Mouse (Mus musculus) neural tube, embryonic 11.5 days (tissue): ENCODE measurements around the gene Sostdc1. TPM values are rescaled to one million over a fixed set of nuclear protein-coding genes. Genes with fewer than 3 reads are reported as not detected.

Experiments
- ATAC-seq: fragments of 200-750 bp; cut with Nextera tagmentation; 2 replicates; pipeline ENCODE4 v1.8.0; 2017; ENCODE audit warnings: moderate number of reproducible peaks, mild to moderate bottlenecking, moderate TSS enrichment, moderate library complexity; ENCODE audit not compliant: insufficient read depth, low FRiP score, low TSS enrichment
- DNase-seq: peaks from one replicate; pipeline ENCODE4 v3.0.0-alpha.2; 2015; ENCODE audit warnings: low spot score
- H3K27ac ChIP-seq: fragments of 300-500 bp; sonication (generic); 2 replicates; pipeline ENCODE4 v1.5.1; 2014; ENCODE audit warnings: low read depth, mild to moderate bottlenecking, low read length
- H3K27me3 ChIP-seq: fragments of 300-500 bp; sonication (generic); 2 replicates; pipeline ENCODE4 v1.6.1; 2014; ENCODE audit warnings: mild to moderate bottlenecking, low read length, mixed read lengths; ENCODE audit not compliant: control insufficient read depth, insufficient read depth
- H3K36me3 ChIP-seq: fragments of 300-500 bp; sonication (generic); 2 replicates; pipeline ENCODE4 v1.6.1; 2014; ENCODE audit warnings: mild to moderate bottlenecking, low read length, moderate library complexity, mixed read lengths; ENCODE audit not compliant: control insufficient read depth, insufficient read depth
- H3K4me1 ChIP-seq: fragments of 300-500 bp; sonication (generic); 2 replicates; pipeline ENCODE4 v1.6.1; 2014; ENCODE audit warnings: low read length, mixed read lengths; ENCODE audit not compliant: control insufficient read depth, insufficient read depth
- H3K4me2 ChIP-seq: fragments of 300-500 bp; sonication (generic); 2 replicates; pipeline ENCODE4 v1.6.1; 2014; ENCODE audit warnings: low read depth, mild to moderate bottlenecking, moderate library complexity
- H3K4me3 ChIP-seq: fragments of 300-500 bp; sonication (generic); 2 replicates; pipeline ENCODE4 v1.5.1; 2014; ENCODE audit warnings: low read depth, low read length
- H3K9ac ChIP-seq: fragments of 300-500 bp; sonication (generic); 2 replicates; pipeline ENCODE4 v1.6.1; 2014; ENCODE audit warnings: mild to moderate bottlenecking, low read length
- H3K9me3 ChIP-seq: fragments of 300-500 bp; sonication (generic); 2 replicates; pipeline ENCODE4 v1.6.1; 2016; ENCODE audit warnings: low read length; ENCODE audit not compliant: control insufficient read depth
- WGBS: fragments of 180-500 bp; shearing (Covaris S2); extraction: QIAGEN DNeasy Blood & Tissue Kit; methylation state at CpG from one replicate; pipeline ENCODE4 v1.1.7; 2014; 5-methylcytosine and 5-hydroxymethylcytosine counted together
- polyA plus RNA-seq: library from polyadenylated mRNA; unstranded; fragments of >200 nt; fragmentation: Nextera tagmentation; extraction: Ambion mirVana; gene quantifications from 2 replicates; pipeline ENCODE4 v1.2.1, GENCODE M21; 2014

Gene Sostdc1
- polyA plus RNA-seq, 1 experiment from 2014 or later = 5.3 TPM

DNA sequence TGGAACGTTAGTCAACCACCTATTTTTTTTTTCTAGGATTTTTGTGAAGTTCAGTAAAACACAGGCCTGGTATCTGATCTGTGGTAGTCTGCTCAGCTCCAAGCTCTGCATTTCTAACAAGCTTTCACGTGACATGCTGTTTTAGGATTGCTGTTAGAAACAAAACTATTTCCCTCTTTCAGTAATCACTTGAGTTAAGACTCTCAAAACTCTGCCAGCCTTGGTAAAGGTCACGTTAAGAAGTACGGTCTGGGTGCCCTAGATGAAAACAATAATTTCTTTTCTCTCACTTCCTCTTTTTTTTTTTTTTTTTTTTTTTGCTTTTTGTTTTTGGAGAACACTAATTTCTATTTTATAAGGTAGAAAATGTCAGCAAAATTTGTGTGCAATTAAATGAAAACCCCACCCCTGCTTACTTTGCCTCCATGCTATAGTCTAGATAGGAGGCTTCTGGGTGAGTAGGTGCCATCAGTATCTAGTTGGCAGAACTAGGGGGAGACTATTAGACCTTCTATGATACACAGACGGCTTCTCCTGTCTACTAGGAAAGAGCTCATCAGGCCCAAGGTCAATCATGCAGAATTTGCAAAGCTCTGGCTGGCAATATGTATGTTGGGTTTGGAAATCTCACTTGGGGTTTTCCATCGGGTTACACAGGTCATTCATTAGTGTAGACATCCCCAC lies 5.1 kb upstream of the Sostdc1 start:
- DNase-seq (no peak), ATAC-seq (no peak)
- no peak overlapping the region for H3K9ac ChIP-seq

DNA sequence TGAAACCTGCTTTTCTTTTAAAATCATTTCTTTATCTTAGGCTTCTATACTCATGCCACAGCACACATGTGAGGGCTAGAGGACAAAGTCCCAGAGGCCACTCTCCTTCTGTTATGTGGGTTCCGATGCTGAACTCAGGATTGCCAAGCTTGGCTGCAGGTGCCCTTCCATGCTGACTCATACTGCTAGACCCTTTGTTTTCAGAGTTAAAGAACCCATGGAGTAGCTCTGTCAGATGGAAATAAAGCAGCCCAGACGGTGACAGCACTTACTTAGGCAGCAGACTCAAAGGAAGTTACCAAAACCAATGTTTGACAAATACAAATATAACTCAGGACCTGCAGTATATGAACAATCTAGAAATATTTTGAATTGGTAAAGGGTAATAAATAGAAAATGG lies 924 bp upstream of the Sostdc1 start:
- WGBS = 32% methylated on average over 2 of the region's 2 CpGs
- H3K27me3 ChIP-seq = no peaks in the 10 kb centered on the region
- DNase-seq = no peak

More for the DNA sequence above, 5.1 kb upstream of the Sostdc1 start:
- H3K9me3 ChIP-seq = no peaks in the 10 kb centered on the region
- H3K4me3 ChIP-seq = no peak overlapping the region
- no peak overlapping the region for H3K4me2 ChIP-seq
- 0 out of 2 replicates have a peak, but pooled peaks cover 2% of the 10 kb centered on the region for H3K4me1 ChIP-seq
- no peaks in the 10 kb centered on the region for H3K27me3 ChIP-seq
- H3K36me3 ChIP-seq = no peaks in the 10 kb centered on the region
- 86% methylated on average over 6 of the region's 6 CpGs for WGBS
- H3K27ac ChIP-seq = no peak overlapping the region

DNA sequence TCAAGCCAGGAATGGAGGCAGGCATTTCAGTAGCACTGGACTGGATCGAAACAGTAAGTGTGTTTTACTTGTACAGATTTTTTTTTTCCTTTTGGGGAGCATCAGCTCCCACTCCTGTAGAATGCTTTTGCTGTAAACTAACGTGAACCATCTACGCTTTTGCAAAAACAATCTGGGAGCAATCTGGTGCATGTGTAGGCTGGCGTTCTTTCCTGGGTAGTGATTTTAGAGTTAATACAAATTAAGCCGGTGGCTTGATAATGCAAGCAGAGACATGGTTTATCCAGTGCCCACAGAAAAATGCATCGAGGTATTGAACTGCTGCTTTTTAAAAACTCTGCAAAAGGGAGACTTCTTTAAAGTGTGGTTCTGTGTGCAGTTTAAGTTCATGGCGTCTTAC lies 507 bp downstream of the Sostdc1 start:
- DNase-seq (no peak), ATAC-seq (no peak)
- no peaks in the 10 kb centered on the region for H3K9me3 ChIP-seq
- H3K27me3 ChIP-seq = no peaks in the 10 kb centered on the region
- 0 out of 2 replicates have a peak, but pooled peaks cover 6% of the 10 kb centered on the region for H3K4me1 ChIP-seq
- no peak overlapping the region for H3K27ac ChIP-seq
- H3K9ac ChIP-seq = no peak overlapping the region
- no peak overlapping the region for H3K4me3 ChIP-seq
- 79% methylated on average over 7 of the region's 7 CpGs for WGBS
- H3K4me2 ChIP-seq = no peak overlapping the region
- H3K36me3 ChIP-seq = no peaks in the 10 kb centered on the region

More for the DNA sequence above, 924 bp upstream of the Sostdc1 start:
- H3K4me3 ChIP-seq = no peak overlapping the region
- no peaks in the 10 kb centered on the region for H3K36me3 ChIP-seq
- no peaks in the 10 kb centered on the region for H3K9me3 ChIP-seq
- no peak overlapping the region for H3K9ac ChIP-seq
- 0 out of 2 replicates have a peak, but pooled peaks cover 6% of the 10 kb centered on the region for H3K4me1 ChIP-seq
- no peak overlapping the region for H3K27ac ChIP-seq
- H3K4me2 ChIP-seq = no peak overlapping the region
- no peak for ATAC-seq

DNA sequence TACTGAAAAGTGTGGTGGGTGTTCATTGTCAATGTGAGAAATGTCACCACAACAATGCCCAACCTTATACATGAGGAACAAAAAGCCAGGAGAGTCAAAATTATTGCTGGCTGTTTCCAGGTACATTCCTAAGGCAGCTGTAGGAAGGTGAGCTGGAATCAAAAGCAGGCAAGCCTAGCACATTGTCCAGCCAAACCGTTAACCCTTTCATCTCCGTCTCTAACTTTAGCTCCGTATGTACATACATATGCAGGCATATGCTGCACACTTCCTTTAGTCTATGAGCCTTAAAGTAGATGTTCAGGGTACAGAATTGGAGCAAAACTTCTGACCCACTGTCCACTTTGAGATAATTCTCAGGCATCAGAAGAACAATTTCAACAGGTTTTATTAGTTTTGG lies 1.6 kb downstream of the Sostdc1 start:
- ATAC-seq (no peak), DNase-seq (no peak)
- no peaks in the 10 kb centered on the region for H3K36me3 ChIP-seq
- H3K4me1 ChIP-seq = 0 out of 2 replicates have a peak, but pooled peaks cover 6% of the 10 kb centered on the region
- H3K4me2 ChIP-seq = no peak overlapping the region
- H3K27ac ChIP-seq = no peak overlapping the region
- no peaks in the 10 kb centered on the region for H3K27me3 ChIP-seq
- no peaks in the 10 kb centered on the region for H3K9me3 ChIP-seq
- H3K9ac ChIP-seq = no peak overlapping the region
- 87% methylated on average over 3 of the region's 3 CpGs for WGBS
- no peak overlapping the region for H3K4me3 ChIP-seq

DNA sequence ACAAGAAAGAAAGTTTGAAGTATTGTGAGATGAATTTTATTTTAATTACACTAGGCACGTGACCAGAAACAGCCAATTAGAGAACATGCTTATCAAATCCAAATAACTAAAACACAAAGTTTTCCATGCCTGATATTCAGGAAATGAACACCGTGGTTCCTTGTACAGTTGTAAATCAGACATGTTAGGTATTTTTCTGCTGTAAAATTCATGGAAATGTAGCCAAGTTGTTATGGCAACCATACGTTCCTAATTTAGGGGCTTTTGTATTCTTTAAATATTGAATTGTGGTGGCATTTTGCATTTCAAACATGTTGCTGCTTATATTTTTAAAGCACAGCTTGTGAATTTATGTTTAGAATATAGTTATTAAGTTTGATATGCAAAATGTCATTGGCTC lies 2.1 kb downstream of the Sostdc1 start:
- H3K4me2 ChIP-seq = no peak overlapping the region
- WGBS = 68% methylated on average over 3 of the region's 3 CpGs

DNA sequence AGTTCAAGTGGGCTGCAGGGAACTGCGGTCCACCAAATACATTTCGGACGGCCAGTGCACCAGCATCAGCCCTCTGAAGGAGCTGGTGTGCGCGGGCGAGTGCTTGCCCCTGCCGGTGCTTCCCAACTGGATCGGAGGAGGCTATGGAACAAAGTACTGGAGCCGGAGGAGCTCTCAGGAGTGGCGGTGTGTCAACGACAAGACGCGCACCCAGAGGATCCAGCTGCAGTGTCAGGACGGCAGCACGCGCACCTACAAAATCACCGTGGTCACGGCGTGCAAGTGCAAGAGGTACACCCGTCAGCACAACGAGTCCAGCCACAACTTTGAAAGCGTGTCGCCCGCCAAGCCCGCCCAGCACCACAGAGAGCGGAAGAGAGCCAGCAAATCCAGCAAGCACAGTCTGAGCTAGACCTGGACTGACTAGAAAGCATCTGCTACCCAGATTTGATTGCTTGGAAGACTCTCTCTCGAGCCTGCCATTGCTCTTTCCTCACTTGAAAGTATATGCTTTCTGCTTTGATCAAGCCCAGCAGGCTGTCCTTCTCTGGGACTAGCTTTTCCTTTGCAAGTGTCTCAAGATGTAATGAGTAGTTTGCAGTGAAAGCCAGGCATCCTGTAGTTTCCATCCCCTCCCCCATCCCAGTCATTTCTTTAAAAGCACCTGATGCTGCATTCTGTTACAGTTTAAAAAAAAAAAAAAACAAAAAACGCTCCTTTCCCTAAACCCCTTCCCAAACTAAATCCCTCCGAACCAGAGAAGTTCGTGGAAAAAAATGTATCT lies 3.3 kb downstream of the Sostdc1 start:
- Histone ChIP-seq H3K9ac (peak overlapping the region; percentile 54), H3K4me3 (peak overlapping the region; percentile 39), H3K4me1 (0 out of 2 replicates have a peak, but pooled peaks cover 6% of the 10 kb centered on the region), H3K4me2 (peak overlapping the region; percentile 66), H3K36me3 (no peaks in the 10 kb centered on the region), H3K9me3 (no peaks in the 10 kb centered on the region), H3K27me3 (no peaks in the 10 kb centered on the region), H3K27ac (no peak overlapping the region)
- DNase-seq (peak; percentile 73), ATAC-seq (peak; percentile 64)
- WGBS = 3% methylated on average over 30 of the region's 30 CpGs

More for the DNA sequence above, 2.1 kb downstream of the Sostdc1 start:
- no peaks in the 10 kb centered on the region for H3K27me3 ChIP-seq
- ATAC-seq (no peak), DNase-seq (no peak)
- H3K27ac ChIP-seq = no peak overlapping the region
- no peaks in the 10 kb centered on the region for H3K36me3 ChIP-seq
- H3K4me3 ChIP-seq = no peak overlapping the region
- no peaks in the 10 kb centered on the region for H3K9me3 ChIP-seq
- H3K9ac ChIP-seq = no peak overlapping the region
- 0 out of 2 replicates have a peak, but pooled peaks cover 6% of the 10 kb centered on the region for H3K4me1 ChIP-seq

DNA sequence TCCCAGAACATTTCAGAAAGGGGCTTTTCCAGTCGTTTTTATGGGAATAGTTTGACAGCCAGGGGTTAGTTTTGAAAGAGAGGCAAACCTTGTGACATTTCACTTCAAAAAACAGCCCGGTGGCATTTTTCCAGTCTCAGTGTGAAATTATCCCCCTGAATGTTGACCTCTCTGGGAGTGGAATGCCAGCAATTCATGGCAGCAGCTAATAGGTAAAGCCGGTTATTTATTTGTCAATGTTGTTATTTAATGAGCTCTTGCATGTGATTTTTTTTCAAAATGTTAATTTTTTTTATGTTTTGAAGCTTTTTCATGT lies 3.8 kb downstream of the Sostdc1 start:
- H3K9ac ChIP-seq = no peak overlapping the region
- H3K27ac ChIP-seq = no peak overlapping the region
- no peak for DNase-seq
- WGBS = 19% methylated on average over 3 of the region's 3 CpGs
- no peaks in the 10 kb centered on the region for H3K27me3 ChIP-seq
- 0 out of 2 replicates have a peak, but pooled peaks cover 6% of the 10 kb centered on the region for H3K4me1 ChIP-seq
- no peaks in the 10 kb centered on the region for H3K36me3 ChIP-seq
- H3K4me2 ChIP-seq = peak overlapping the region; percentile 66; the same call in 1 of the 2 replicates
- ATAC-seq = no peak
- H3K9me3 ChIP-seq = no peaks in the 10 kb centered on the region
- H3K4me3 ChIP-seq = no peak overlapping the region

DNA sequence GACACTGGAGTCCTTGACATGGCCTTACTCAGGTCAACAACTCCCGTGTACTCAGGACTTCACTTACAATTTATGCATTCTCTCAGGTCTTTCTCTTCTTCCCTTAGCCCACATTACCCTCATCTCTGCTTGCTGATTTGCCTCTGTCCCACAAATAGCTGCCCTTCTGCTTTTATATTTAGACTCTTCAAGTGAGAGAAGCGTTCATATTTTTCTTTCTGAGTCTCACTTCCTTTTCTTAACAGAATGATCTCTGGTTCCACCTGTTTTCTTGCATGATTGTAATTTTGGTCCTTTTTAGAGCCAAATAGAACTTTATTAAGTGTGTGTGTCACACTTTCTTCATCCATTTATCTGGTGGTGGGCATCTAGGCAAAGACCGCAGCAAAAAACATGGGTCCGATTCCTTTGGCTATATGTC lies 12.2 kb downstream of the Sostdc1 start:
- H3K27ac ChIP-seq = no peak overlapping the region
- H3K4me3 ChIP-seq = no peak overlapping the region
- ATAC-seq (no peak), DNase-seq (no peak)
- H3K4me1 ChIP-seq = no peaks in the 10 kb centered on the region
- no peaks in the 10 kb centered on the region for H3K9me3 ChIP-seq
- WGBS = 90% methylated on average over 4 of the region's 4 CpGs
- H3K36me3 ChIP-seq = no peaks in the 10 kb centered on the region
- H3K27me3 ChIP-seq = no peaks in the 10 kb centered on the region
- H3K4me2 ChIP-seq = no peak overlapping the region
- no peak overlapping the region for H3K9ac ChIP-seq
